Mouse (Mus musculus) cerebellum, adult 2 months (tissue): ENCODE measurements at regions not wholly inside any gene's neighbourhood (a gene's known extent, or its start where the extent isn't known, plus 50 kb on each side); places are given as distances from the start of the nearest gene placed in this dataset.
"Not testable (repeated sequence)": the region's sequence is repeated elsewhere in the genome, so short reads cannot be mapped to it uniquely, and the experiment has no call there.

Source experiments
- CTCF ChIP-seq: fragments of 200-500 bp; IDR thresholded peaks from 2 replicates; pipeline ENCODE4 v1.5.1; 2011; ENCODE audit warnings: low read depth, mild to moderate bottlenecking, control low read depth, low read length, moderate library complexity, borderline replicate concordance; ENCODE audit not compliant: insufficient read depth
- POLR2A ChIP-seq: fragments of 200-500 bp; IDR thresholded peaks from 2 replicates; pipeline ENCODE4 v1.6.1; 2011; ENCODE audit warnings: low read length, control low read depth, borderline replicate concordance; ENCODE audit not compliant: insufficient read depth

DNA sequence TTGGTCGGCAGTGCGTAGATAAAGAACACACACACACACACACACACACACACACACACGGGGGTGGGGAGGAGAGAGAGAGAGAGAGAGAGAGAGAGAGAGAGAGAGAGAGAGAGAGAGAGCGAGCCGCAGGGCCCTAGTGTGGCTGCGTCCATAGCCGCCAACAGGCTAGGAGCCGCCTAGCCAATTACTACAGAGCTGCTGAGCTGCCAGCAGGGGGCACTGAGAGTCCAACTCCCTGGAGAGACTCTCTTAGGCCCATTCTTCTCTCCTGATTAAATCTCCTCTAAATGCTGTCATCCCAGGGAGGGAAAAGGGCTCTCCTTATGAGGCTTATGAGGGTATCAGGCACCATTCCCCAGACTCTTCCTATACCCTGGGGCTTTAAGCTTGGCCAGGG lies 114.3 kb upstream of the Sfswap start:
- not testable (repeated sequence) for TF ChIP-seq POLR2A, CTCF
